Mouse (Mus musculus) left cerebral cortex, adult 9 months (tissue): Measurements from ENCODE around the gene Golga1.

Experiments
- DNase-seq, 2 experiments: peaks; one replicate each; pipeline ENCODE4 v3.0.0; 2022; ENCODE audit warnings: low spot score in 2 of 2

The Golga1 gene

GRCm38 (mm10) chr2:39006149-39006730, 59.1 kb downstream of the Golga1 start:
- DNase-seq: no peak

GRCm38 (mm10) chr2:39005574-39006079, 59.7 kb downstream of the Golga1 start, which contains the start of gene Rpl35:
Gene Rpl35 (minus strand): TSS chr2:39005624.
- DNase-seq: no peak

- DNase-seq: peak; percentile 81 to 90
These were observed 60.4 kb downstream of the Golga1 start, which contains the start of gene Arpc5l for GRCm38 (mm10) chr2:39004880-39005435. Gene Arpc5l (plus strand): TSS chr2:39005348.

- DNase-seq: no peak
These were observed 61.0 kb downstream of the Golga1 start for GRCm38 (mm10) chr2:39004372-39004771.

- DNase-seq: no peak
These were observed 61.8 kb downstream of the Golga1 start for GRCm38 (mm10) chr2:39003512-39003911.

- no peak for DNase-seq
These were observed 62.2 kb downstream of the Golga1 start for GRCm38 (mm10) chr2:39003106-39003505.

- no peak for DNase-seq
These were observed 63.5 kb downstream of the Golga1 start for GRCm38 (mm10) chr2:39001866-39002265.

GRCm38 (mm10) chr2:39000587-39000919, 64.8 kb downstream of the Golga1 start:
- no peak for DNase-seq

GRCm38 (mm10) chr2:38999910-39000586, 65.3 kb downstream of the Golga1 start:
- DNase-seq: no peak

GRCm38 (mm10) chr2:38999381-38999780, 66.0 kb downstream of the Golga1 start:
- DNase-seq: no peak

- DNase-seq: peak; percentile 84 to 92
These were observed 67.7 kb downstream of the Golga1 start, which contains the start of gene Wdr38 for GRCm38 (mm10) chr2:38997386-38998374. Gene Wdr38 (plus strand): TSS chr2:38997476.

- DNase-seq: no peak
These were observed 72.9 kb downstream of the Golga1 start for GRCm38 (mm10) chr2:38992452-38992851.

- no peak for DNase-seq
These were observed 73.3 kb downstream of the Golga1 start for GRCm38 (mm10) chr2:38992004-38992403.

GRCm38 (mm10) chr2:38988929-38989328, 76.4 kb downstream of the Golga1 start:
- no peak for DNase-seq

GRCm38 (mm10) chr2:38987803-38988510, 77.4 kb downstream of the Golga1 start:
- no peak for DNase-seq

- no peak for DNase-seq
These were observed 78.0 kb downstream of the Golga1 start for GRCm38 (mm10) chr2:38987371-38987770.

- DNase-seq: no peak
These were observed 78.8 kb downstream of the Golga1 start for GRCm38 (mm10) chr2:38986580-38986979.

GRCm38 (mm10) chr2:38983456-38983855, 81.9 kb downstream of the Golga1 start:
- DNase-seq: no peak

GRCm38 (mm10) chr2:38977837-38978236, 87.5 kb downstream of the Golga1 start:
- DNase-seq: no peak

- DNase-seq: no peak
These were observed 89.2 kb downstream of the Golga1 start for GRCm38 (mm10) chr2:38975941-38976805.
